Mouse (Mus musculus) cerebellum, postnatal 4 days (tissue): Measurements from ENCODE around the gene Hspb7.

Source experiments
- DNase-seq, 2 experiments: peaks; one replicate each; pipeline ENCODE4 v3.0.0; 2022; ENCODE audit warnings: low spot score in 2 of 2, mixed read lengths in 1 of 2

The Hspb7 gene

DNA sequence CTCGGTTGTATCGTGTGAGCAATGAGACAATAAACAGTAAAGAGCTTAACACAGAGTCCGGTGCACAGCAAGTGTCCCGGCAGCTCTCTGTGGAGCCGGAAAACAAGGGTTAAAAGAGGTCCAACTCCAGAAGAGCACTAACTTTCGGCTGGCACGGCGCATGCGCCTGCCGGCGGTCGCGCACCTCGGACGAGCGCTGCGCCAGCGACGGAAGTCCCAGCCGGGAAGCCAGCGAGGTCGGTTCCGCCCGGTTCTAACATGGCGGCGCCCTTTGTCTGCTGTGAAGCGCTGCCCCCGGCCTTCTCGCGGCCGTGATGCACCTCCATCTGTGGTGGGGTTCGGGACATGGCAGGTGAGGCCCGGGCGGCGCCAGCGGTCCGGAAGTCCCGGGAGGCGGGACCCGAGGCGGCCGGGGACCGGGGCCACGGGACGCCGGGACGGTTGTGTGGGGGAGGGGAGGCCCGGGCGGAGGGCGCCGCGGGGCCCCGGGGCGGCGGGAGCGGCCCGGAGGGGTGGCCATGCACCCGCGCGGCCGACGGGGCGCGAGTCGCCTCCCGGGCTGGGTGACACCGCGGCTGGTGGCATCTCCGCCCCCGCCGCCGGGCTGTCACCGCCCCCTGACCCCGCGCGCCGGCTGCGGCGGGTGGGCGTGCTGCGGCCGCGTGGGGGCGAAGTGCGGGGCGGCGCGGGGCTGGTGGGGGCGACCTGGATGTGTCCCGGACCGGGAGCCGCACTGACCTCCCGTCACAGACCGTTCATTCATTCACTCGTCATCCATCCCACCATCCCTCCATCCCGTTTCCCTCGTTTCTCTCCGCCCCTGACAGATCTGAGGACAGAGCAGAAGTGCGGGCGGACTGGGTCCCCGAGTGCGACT lies 24.1 kb downstream of the Hspb7 start, which contains the start of gene Zbtb17:
Gene Zbtb17, plus strand, starts transcription at position 204 of the 877 bp plus-strand sequence.
- peak; percentile 73 to 89 for DNase-seq

GRCm38 (mm10) chr4:141445328-141445720 lies 24.7 kb downstream of the Hspb7 start:
- no peak for DNase-seq

DNA sequence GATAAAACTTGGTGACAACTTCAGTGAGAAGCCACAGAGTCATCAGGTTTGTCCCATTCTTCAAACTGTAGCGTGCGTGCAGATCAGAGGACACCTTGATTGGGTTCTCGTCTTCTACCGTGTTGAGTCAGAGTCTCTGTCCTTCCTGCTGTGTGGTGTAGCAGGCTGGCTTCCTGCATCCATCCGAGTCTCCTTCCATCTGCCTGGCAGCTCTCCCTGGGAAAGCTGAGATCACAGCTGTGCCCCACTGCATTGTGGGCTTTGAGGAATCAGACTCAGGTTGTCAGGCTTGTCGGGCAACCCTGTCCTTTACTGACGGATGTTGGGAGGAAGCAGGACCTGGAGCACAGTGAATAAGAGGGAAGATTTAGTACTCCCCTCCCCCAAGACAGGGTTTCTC lies 25.6 kb downstream of the Hspb7 start:
- DNase-seq, result no peak

- no peak for DNase-seq
Observed at GRCm38 (mm10) chr4:141451251-141451650, 30.7 kb downstream of the Hspb7 start.

DNA sequence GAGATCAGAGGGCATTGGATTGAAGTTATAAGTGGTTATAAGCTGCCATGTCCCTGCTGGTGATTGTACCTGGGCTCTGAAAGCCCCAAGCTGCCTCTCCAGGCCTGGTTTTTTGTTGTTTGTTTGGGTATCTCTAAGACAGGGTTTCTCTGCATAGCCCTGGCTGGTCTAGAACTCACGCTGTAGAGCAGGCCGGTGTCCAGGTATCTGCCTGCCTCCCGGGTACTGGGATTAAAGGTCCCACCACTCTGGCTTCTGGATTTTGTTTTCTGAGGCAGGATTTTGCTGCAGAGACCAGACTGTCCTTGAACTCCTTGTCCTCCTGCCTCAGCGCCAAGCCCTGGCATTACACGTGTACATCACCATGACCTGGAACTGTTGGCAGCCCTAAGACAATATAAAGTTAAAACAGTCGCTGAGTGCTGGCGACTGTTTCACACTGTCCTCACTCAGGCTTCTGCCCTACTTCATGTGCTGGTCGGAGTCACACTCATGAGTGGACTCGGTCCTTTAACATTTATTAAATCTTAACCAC lies 31.4 kb downstream of the Hspb7 start:
- no peak for DNase-seq

- DNase-seq, result no peak
Observed at GRCm38 (mm10) chr4:141454581-141455350, 34.2 kb downstream of the Hspb7 start.

DNA sequence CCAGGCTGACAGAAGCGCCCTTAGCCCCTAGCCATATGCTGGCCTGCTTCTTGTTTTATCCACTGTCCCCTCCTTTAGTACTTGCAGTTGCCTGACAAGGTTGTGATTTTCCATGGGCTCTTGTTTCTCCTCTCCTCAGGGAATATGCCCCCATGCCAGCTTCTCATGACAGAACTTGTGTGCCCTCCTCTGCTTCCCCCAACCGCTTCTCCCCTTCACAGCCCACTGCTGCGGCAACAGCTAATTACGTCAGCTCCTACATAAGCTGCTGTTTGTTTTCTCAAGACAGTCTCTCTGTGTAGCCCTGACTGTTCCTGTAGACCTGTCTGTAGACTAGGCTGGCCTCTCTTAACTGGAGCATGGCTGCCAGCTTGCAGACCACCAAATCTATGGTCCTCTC lies 34.9 kb downstream of the Hspb7 start:
- DNase-seq, result no peak

GRCm38 (mm10) chr4:141456193-141456938 lies 35.8 kb downstream of the Hspb7 start:
- DNase-seq, result no peak

DNA sequence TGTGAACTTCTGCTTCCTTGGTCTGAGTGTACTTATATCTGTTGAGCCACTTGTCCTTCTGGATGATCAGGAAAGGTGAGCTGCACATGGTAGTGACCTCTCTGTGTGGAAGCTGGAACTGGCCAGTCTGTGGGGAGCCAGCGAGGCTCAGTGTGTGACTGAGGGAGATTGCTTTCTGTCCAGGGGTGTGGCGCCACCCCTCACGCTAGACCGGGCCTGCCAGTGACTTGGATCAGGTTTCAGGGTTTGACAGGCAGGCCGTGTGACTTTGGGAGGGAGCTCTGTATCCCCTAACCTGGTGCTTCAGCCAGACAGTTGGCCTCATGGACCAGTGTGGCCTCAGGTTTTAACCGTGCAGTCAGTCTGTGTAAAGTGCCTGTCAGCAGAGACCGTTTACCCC lies 37.7 kb downstream of the Hspb7 start:
- DNase-seq, result no peak

GRCm38 (mm10) chr4:141458888-141459287 lies 38.3 kb downstream of the Hspb7 start:
- DNase-seq, result no peak

DNA sequence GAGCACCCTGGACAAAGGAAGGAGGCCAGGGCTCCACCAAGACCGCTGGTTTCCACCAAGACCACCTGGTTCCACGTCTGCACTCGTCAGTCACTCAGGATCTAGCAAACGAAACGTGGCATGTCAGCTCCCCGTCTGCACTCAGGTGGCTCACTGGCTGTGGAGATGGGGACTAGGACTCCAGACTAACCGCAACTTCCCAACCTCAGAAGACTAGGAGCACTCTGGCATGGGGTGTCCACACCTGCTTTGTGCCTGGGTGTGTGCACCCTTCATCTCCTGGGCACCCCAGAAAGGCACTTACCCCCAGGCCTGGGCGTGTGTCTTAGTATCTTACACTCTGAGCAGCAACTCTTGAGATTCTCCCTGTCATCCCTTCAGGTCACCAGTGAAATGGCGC lies 39.2 kb downstream of the Hspb7 start:
- no peak for DNase-seq

DNA sequence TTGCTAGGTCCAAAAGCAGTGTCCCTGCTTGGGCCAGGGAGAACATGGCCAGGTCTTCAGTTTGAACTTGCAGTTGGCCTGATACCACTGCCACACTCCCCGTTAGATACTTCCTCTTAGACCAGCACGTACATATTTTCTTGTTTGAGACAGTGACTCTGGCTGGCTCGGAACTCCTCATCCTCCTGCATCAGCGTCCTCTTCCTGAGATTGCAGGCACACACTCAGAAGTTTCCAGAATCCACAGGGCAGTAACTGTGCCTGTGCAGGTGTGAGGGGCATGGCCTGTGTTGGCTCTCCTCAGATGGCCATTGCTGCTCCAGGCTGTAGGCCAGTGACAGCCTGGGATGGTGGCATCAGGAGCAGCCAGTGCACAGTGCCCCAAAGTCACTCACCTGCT lies 39.9 kb downstream of the Hspb7 start:
- DNase-seq, result no peak

- DNase-seq, result no peak
Observed at GRCm38 (mm10) chr4:141461088-141461487, 40.5 kb downstream of the Hspb7 start.

GRCm38 (mm10) chr4:141461576-141461975 lies 41.0 kb downstream of the Hspb7 start:
- DNase-seq, result no peak

DNA sequence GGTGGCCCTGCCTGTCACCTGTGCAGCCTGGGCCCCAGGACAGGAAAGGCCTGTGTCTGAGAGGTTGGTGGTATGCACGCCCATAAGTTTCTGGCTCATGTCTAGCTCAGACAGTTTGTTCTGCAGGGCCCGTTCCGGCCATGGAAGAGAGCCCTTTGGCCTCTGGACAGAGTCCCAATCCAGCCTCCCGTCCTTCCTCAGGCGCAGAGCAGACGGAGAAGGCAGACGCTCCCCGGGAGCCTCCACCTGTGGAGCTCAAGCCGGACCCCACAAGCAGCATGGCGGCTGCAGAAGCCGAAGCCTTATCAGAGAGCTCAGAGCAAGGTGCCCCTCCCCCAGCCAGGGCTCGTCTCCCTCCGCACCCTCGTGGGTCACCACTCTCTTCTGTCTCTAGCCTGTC lies 42.9 kb downstream of the Hspb7 start:
- no peak for DNase-seq

DNA sequence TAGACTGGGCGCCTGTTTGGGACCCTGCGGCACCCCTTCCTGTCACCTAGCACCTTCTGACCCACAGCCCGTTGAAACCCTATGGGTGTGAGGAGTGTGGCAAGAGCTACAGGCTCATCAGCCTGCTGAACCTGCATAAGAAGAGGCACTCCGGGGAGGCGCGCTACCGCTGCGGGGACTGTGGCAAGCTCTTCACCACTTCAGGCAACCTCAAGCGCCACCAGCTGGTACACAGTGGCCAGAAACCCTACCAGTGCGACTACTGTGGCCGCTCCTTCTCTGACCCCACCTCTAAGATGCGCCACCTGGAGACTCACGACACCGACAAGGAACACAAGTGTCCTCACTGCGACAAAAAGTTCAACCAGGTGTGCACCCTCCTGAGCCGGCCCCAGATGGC lies 44.1 kb downstream of the Hspb7 start:
- DNase-seq, result no peak

DNA sequence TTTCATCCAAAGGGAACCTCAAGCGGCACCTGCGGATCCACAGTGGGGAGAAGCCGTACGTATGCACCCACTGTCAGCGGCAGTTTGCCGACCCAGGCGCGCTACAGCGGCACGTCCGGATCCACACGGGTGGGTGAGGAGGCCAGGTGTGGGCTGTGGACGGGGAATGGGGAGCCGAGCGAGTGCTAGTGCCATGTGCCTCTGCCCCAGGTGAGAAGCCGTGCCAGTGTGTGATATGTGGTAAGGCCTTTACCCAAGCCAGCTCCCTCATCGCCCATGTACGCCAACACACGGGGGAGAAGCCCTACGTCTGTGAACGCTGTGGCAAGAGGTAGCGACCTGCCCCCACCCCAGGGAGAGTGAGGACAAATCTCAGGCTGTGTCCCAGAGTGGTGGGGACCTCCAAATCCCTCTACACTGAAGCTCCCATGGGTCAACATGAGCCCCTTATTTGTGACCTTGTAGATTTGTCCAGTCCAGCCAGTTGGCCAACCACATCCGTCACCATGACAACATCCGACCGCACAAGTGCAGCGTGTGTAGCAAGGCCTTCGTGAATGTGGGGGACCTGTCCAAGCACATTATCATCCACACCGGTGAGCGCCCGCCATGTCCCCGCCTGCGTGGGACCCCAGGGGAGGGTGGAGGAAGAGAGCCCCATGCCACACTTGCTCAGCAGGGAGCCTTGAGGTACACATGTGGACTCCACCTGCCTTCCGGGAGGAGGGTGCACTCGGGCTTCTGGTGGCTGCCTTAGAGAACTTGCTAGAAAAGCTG lies 45.1 kb downstream of the Hspb7 start:
- DNase-seq, result no peak

- DNase-seq, result no peak
Observed at GRCm38 (mm10) chr4:141466289-141466795, 45.8 kb downstream of the Hspb7 start.

GRCm38 (mm10) chr4:141466844-141467580 lies 46.4 kb downstream of the Hspb7 start:
- no peak for DNase-seq

GRCm38 (mm10) chr4:141467581-141467927 lies 47.0 kb downstream of the Hspb7 start:
- no peak for DNase-seq
